Mouse (Mus musculus): ENCODE results near the gene Ndufaf1.
A peak's percentile ranks its signal among the peaks of the same experiment; 100 is the strongest.
"Not testable (repeated sequence)": the region's sequence is repeated elsewhere in the genome, so short reads cannot be mapped to it uniquely, and the experiment has no call there.

Ndufaf1 gene

GRCm38 (mm10) chr2:119662220-119663182, at the start of gene Ndufaf1:
Gene Ndufaf1, minus strand, starts transcription at chr2:119662827.
- DNase-seq, result peak; percentile 70 to 89

DNA sequence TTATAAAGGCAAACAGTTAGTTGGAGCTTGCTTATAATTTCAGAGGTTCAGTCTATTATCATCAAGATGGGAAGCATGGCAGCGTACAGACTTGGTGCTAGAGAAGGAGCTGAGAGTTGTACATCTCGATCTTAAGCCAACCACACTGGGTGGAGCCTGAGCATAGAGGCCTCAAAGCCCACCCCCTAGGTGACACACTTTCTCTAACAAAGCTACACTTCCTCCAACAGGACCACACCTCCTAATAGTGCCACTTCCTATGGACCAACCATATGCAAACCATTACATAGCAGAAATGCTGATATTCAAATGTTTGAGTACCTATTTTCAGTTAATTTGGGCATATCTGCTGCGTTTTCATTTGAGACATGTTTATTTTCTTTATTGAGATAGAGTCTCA, 47.4 kb upstream of the Ndufaf1 start:
- DNase-seq, result no peak

GRCm38 (mm10) chr2:119707676-119708075, 45.0 kb upstream of the Ndufaf1 start:
- DNase-seq, result no peak

GRCm38 (mm10) chr2:119703171-119703570, 40.5 kb upstream of the Ndufaf1 start:
- DNase-seq, result no peak

DNA sequence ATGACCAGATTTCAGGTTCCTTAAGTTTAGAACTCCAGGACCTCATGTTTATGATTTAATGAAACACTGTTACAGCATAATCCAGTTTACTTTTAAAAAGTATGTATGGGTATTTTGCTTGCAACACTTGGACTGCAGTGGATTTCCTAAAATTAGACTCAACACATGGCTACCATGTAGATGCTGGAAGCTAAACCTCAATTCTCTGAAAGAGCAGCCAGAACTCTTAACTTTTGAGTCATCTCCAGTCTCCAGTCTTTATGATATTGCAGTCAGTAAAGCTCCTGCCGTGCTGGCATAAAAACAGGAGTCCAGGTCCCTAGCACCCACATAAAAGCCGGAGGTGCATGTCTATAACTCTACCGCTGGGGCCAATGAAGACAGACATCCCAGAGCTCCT, 37.3 kb upstream of the Ndufaf1 start:
- no peak for DNase-seq

DNA sequence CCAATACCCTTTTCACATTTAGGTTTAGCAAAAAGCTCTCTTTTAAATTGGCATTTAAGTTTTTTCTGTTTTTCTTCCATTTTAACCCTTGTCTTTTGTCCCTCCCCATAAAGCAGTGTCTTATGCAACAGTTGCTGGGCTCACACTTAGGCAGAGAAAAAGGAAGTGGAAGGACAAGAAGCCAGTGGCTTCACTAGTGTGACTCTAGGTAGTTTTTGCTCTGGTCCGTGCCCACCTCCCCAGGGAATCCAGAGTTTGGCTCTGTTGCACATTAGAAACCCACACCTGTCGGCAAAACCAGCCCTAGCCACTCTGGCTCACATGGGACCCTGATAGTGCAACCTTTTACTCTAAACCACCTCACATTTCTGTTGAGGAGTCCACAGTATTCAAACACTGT, 35.8 kb upstream of the Ndufaf1 start:
- DNase-seq, result no peak

DNA sequence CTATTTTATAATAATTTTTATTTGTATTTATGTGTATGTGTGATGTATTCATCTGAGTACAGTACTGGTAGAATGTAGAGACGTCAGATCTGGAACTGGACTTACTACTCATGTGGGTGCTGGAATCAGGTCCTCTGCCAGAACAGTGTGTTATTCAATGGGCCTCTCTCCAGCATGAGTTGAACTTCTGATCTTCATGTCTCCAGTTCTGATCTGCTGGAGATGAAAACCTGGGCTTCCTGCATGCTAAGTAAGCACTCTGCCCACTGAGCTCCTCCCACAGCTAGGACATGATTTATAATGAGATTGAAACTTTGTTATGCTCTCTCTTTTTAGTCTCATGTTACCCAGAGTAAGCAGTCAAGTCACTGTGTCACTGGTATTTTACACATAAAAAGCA, 33.5 kb upstream of the Ndufaf1 start:
- DNase-seq, result peak; percentile 13

DNA sequence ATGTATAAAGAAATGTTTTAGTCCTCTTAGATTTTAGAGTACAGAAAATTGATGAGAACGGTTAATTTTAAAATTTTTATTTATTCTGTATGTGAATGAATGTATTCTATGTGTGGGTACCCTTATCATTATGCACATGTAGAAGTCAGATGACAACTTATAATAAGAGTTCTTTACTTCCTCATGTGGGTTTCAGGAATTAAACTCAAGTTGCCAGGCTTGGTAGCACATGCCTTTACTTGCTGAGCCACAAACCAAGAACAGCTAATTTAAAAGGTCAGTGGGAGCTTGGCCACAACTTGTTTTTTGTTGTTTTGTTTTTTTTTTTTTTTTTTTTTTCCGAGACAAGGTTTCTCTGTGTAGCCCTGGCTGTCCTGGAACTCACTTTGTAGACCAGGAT, 32.2 kb upstream of the Ndufaf1 start:
- no peak for DNase-seq

- DNase-seq, result no peak
Measured at GRCm38 (mm10) chr2:119692003-119692701, 29.5 kb upstream of the Ndufaf1 start.

- peak; percentile 41 to 54 for DNase-seq
Measured at GRCm38 (mm10) chr2:119683706-119684105, 21.1 kb upstream of the Ndufaf1 start.

DNA sequence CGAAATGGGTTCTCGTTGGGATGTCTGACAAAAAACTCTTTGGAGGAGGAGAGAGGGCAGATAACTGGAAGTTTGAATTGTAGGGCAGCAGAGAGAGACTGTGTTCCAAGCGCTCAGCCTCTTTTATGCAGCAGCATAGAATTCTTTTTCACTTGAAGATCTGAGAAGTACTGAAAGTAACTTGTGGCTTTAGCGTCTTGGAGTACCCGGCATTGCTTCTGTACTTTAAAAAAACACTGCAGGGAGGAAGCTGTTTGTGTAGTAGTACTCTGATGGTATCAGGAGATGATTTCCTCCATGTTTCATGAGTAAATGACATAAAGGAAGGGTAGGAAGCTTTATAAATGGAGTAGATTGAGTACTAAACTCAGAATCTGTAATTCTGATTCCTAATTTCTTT, 13.2 kb upstream of the Ndufaf1 start:
- DNase-seq, result no peak

- DNase-seq, result peak in 1 of 2 experiments; percentile 16
Measured at GRCm38 (mm10) chr2:119675215-119675784, 12.7 kb upstream of the Ndufaf1 start.

DNA sequence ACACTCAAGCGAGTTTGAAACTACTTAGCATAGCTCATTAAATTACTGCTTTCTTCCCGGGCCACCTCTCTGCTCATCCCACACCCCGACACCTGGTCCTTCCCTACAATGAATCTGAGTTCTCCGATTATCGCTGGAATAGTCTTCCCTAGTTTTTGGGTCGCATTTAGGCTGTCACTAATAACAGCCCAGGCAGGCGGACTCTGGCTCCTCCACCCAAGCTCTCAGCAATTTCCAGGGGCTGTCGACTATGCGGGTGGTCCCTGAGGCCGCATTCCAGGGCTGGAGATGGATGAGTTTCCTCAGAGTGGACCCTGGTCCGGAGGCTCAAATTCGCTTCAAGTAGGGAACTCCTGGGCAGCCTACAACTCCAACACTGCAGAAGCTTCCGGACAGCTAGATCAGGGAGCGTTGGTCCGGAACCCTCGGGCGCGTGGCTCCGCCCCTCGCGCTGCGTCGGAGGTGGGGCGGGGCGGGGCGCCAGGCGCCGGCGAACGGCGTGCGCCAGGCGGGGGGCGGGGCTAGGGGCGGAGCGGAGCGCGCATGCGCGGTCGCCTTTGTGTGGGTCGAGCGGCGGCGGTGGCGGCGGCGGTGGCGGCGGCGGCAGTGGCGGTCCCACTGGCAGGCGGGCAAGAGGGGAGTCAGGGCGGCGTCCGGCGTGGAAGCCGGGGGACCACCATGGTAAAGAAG, 12.0 kb upstream of the Ndufaf1 start, which contains the start of gene Rtf1:
Gene Rtf1 (plus strand): TSS at position 544 of the 690 bp plus-strand sequence.
- DNase-seq, result peak; percentile 89 to 92

DNA sequence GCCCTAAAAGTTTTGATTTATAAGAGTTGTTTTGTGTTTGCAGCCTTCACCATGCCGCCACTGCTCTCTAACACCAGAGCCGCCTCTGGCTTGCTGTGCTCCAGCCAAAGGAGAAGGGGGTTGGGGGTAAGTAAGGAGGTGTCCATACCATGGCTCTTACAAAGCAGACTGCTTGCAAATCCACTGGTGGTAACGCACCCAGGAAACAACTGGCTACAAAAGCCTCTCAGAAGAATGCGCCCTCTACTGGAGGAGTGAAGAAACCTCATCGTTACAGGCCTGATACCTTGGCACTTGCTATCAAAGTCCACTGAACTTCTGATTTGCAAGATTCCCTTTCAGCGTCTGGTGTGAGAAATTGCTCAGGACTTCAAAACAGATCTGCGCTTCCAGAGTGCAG, 6.4 kb upstream of the Ndufaf1 start:
- peak; percentile 24 to 35 for DNase-seq

DNA sequence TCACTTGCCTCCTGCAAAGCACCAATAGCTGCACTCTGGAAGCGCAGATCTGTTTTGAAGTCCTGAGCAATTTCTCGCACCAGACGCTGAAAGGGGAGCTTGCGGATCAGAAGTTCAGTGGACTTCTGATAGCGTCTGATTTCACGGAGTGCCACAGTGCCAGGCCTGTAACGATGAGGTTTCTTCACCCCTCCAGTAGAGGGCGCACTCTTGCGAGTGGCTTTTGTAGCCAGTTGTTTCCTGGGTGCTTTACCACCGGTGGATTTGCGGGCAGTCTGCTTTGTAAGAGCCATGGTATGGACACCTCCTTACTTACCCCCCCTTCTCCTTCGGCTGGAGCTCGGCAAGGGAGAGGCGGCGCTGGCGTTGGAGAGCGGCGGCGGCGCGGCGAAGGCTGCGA, 3.1 kb upstream of the Ndufaf1 start:
- not testable (repeated sequence) for DNase-seq

DNA sequence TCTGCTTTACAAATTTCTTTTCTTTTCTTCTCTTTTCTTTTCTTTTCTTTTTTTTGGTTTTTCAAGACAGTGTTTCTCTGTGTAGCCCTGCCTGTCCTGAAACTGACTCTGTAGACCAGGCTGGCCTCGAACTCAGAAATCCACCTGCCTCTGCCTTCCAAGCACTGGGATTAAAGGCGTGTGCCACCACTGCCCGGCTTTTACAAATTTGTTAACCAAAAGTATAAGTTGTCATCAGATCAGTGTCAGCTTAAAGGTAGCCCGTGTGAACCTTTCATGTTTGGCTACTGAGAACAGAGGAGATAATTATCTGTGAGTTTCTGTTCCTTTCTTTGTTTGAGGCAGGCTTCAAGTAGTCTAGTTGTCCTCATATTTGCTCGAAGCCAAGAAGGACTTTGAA, 18.4 kb downstream of the Ndufaf1 start:
- DNase-seq, result no peak

DNA sequence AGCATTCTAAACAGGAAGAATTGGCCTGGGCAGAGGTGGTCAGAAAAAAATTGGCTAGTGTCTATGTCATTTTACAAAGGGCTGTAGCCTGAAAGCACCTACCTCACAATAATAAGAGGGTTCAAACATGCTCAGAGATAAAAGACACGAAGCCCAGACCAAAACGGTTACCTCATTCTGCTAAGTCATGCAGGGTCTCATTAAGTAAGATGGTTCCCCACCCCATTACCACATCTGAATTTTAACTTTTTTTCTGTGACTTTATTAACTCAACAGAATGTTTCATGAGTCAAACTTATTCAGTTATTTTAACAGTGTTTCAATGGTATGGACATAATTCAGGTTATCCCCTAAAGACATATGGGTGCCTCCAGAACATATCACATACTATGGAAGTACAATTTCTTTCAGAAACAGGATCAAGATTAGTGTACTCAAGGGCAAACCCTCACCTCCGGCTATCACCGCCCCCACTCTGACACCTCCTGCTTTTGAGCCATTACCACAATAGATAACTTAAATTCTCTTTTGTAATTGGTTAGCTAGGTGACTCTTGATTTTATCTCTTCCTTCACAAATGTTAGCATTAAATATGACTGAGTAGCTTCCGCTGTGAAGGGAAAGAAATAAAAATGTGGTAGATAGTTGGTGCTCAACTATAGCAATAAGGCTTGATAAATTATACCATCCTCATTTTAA, 21.3 kb downstream of the Ndufaf1 start:
- DNase-seq, result no peak

GRCm38 (mm10) chr2:119636781-119637180, 25.8 kb downstream of the Ndufaf1 start:
- no peak for DNase-seq

- DNase-seq, result peak in 1 of 2 experiments; percentile 39
Measured at GRCm38 (mm10) chr2:119621302-119621701, 41.3 kb downstream of the Ndufaf1 start.

GRCm38 (mm10) chr2:119619002-119619401, 43.6 kb downstream of the Ndufaf1 start:
- not testable (repeated sequence) for DNase-seq

- peak; percentile 93 to 94 for DNase-seq
Measured at GRCm38 (mm10) chr2:119618199-119618982, 44.2 kb downstream of the Ndufaf1 start, which contains the start of the genes Nusap1 and Oip5. Gene Nusap1, plus strand, starts transcription at chr2:119618298. Gene Oip5, minus strand, starts transcription at chr2:119618469.

All from kidney, adult 8-10 months (tissue).